Mouse (Mus musculus) c-Kit-positive CD71-positive TER-119-positive erythroid progenitor cells, embryonic 14.5 days (primary cell): ENCODE results near the gene Kif5c.
A peak's percentile ranks its signal among the peaks of the same experiment; 100 is the strongest.

Experiments used
- DNase-seq: peaks from one replicate; pipeline ENCODE4 v3.0.0-alpha.2; 2013; ENCODE audit warnings: low spot score

The Kif5c gene

GRCm38 (mm10) chr2:49618829-49619718 is at the start of gene Kif5c:
Gene Kif5c, plus strand, starts transcription at chr2:49619298.
- DNase-seq = peak; percentile 37

DNA sequence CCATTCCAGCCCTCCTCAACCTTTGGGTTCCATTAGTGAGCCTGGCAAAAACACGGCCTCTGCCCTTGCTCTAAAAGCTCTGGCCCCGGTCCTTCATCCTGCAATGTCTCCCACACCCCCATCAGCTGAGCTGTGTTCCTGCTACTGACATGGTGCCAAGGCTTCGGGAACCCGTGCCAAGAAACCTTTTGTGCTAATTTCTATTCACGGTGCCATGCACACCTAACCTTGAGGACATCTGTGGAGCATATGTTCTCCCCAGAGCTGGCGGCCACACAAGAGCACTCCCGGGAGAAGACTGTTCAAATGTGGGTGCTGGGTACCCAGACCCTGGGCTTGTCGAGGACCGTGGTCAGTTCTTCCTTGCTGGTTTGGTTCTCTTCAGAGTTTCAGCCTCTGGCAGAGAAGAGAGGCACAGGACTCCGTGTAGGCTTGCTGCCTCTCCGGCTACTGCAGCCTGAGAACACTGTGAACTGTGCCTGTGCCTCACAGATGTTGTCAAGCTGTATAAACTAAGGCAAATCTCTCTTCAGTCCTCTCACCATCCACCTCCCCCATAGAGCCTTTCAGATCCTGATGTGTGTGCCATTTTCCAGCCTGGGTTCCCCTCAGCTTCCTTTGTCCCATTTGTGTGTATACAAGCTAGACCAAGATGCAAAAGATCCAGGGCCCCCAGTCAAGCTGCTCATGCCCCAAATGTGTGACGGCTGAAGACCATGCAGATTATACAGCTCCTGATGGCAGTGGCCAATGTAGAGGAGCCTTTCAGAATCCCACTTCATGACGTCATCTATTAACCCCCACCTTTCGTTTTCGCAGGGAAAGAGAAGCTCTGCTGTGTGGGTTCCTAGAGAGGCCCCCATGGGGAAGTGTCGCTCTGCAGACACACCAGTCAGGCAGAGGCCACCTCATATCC is 49.0 kb upstream of the Kif5c start:
- DNase-seq = no peak

DNA sequence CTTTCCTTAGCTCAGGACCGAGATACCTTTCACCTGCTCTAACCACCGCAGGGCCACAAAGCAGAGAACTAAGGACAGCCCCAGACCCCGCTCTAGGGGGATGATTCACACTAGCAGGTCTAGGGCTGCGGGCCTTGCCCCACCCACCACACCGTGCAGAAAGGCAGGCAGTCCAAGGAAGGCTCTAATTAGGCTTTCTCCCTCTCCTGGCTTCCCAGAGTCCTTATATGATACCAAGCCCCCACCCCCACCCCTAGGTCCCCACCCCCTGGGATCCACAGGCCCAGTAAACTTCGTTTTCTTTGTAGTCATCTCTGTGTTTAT is 48.4 kb upstream of the Kif5c start:
- no peak for DNase-seq

DNA sequence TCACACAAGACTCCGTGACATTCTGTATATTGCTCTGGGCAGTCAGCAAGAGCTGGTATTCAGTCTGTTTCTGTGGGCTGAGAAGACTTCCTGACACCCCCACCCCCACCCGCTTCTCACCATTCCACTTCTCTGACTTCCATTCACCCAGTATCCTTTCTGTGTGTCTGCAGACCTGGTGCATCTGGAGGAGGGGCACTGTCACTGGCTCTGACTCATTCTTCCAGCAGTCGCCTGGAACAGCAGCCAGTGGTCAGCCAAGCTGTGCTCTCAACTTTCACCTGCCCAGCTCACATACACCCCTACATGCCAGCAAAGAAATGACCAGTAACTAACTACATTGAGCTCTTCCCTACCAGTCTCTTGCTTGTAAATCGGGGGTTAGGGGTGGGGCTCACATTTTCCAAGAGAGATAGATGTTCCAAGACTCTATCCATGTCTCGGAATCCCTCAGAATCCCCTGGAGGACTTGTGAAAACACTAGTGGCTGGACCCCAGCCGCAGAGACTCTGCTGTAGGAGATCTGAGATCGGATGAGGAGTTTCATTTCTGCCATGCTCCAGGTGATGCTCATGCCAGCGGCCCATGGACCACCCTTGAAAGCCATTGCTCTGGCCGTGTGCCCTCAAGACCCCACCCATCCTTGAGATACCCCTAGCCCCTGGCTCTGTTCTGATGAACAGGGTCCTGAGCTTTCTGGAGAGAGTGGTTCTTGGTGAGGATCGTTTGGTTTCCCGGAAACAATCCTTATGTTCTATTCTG is 47.8 kb upstream of the Kif5c start:
- no peak for DNase-seq

- DNase-seq = no peak
Measured at GRCm38 (mm10) chr2:49572111-49572642, 46.9 kb upstream of the Kif5c start.

DNA sequence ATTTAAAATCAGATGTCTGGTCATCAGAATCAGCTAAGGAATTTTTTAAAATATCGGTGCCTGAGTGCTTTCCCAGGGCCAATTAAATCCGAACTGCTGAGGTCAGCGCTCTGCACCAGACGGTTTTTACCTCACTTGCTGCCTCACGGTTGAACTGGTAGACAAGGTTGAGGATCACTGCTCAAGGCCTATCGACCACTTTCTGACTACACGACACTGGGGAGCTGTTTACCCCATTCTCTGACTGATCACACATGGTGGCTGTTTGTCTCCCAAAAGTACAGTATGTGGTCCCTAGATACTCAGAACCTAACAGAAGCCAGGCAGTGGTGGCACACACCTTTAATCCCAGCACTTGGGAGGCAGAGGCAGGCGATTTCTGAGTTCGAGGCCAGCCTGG is 46.4 kb upstream of the Kif5c start:
- DNase-seq = no peak

- DNase-seq = no peak
Measured at GRCm38 (mm10) chr2:49573282-49573681, 45.8 kb upstream of the Kif5c start.

DNA sequence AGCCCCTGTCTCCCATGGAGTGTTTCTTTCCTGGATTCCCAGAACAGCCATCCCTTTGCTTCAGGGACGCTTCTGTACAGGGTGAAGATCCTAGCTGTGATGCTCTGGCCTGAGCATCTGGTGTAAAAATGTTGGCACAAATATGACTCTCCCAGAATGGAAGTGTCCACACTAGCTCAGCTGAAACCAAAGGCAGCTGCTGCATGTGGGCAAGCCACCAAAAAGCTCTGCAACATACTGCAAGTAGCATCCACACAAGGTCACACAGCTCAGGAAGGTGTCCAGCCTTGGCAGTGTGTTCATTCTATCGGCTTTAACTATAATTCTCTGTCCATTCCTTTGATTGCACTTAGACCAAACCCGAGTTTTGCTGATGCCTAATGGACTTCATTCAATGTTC is 38.5 kb upstream of the Kif5c start:
- no peak for DNase-seq

DNA sequence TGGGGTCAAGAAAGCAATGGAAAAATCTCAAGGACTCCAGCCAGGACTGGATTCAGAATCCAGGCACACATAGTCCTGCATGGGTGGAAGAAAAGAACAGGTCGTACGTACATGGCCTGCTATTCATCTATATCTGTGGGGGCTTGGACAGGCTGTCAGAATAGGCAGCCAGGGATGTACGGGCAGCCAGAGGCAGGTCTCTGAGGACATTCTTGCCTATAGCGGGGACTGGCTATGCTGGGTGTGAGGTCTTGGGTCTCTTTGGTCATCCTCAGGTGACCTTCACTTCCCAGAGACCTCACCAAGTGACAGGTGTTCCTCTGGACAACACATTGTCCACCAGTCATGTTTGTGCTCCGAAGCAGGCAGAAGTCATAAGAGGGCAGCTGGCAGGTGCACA is 36.6 kb upstream of the Kif5c start:
- DNase-seq = no peak

- no peak for DNase-seq
Measured at GRCm38 (mm10) chr2:49583311-49583710, 35.8 kb upstream of the Kif5c start.

GRCm38 (mm10) chr2:49590450-49590849 is 28.6 kb upstream of the Kif5c start:
- no peak for DNase-seq

GRCm38 (mm10) chr2:49592926-49593325 is 26.2 kb upstream of the Kif5c start:
- no peak for DNase-seq

DNA sequence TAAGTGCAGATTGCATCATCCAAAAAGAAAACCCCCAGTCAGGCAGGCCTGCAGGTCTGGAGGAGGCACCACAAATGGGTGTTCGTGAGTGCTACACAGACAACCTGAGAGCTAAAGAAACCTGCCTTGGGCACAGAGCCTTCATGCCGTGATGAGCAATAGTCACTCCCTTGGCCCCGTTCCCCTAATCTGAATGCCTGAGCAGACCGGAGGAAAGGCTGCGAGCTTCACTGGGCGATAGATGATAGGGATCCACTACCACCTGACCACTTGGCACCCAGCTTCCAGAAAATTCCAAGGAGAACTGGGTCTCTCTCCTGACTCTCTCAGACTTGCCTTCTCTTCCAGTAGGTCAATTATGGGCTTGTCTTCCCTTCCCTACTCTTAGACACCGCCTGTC is 24.2 kb upstream of the Kif5c start:
- no peak for DNase-seq

- DNase-seq = no peak
Measured at GRCm38 (mm10) chr2:49596318-49596717, 22.8 kb upstream of the Kif5c start.

DNA sequence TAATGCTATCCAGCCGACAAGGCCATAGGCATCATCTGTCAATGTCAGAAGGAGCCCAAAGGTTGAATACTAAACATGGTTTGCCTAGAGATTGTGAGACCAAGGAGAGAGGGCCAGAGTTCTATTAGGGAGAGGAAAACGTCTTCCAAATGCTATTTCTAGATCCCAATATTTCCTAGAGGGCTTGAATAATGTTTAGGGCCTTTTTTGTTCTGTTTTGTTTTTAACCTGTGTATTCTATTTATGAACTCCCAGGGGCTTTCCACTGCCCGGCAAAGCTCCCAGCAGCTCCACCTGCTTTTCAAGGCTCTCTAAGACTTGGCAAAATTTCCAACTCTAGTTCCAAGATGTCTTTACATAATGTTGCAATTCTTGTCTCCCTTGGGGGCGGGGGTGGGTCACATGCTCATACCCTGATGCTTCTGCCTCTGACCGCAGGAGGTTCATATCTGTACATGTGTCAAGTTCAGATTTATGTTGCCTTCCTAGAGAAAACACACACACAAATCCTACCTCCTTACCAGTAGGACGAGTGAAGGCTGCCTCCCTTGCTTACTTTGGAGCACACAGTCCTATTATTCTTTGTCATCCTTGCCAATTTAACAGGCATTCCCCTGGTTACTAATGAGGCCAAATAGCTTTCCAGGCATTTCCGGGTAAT is 18.9 kb upstream of the Kif5c start:
- no peak for DNase-seq

DNA sequence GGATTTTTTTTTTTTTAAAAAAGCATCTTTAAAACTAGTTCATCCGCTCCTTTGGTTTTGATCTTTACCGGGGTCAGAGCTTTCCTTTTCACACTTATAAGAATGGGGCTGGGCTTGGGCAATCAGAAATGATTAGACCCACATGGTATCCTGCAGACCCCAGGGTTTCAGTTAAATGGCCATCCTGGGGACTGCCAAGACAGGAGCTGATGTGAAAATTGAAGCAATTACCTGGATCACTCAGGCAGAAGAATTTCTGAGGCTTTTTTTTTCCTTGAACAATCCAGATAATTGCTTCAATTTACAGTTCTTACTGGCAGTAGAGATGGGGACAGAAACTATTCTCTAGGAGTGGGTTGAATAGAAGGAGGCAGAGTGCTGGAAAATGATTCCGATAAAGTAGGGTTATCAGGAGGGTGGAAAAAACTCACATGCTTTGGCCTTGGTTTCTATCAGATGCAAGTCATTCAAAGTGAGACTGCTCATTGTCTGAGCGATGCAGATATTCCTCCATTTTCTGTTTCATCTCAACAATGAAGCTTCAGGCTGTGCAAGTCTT is 16.2 kb upstream of the Kif5c start:
- DNase-seq = no peak

GRCm38 (mm10) chr2:49609611-49610010 is 9.5 kb upstream of the Kif5c start:
- DNase-seq = no peak

GRCm38 (mm10) chr2:49616765-49617164 is 2.3 kb upstream of the Kif5c start:
- DNase-seq = no peak

DNA sequence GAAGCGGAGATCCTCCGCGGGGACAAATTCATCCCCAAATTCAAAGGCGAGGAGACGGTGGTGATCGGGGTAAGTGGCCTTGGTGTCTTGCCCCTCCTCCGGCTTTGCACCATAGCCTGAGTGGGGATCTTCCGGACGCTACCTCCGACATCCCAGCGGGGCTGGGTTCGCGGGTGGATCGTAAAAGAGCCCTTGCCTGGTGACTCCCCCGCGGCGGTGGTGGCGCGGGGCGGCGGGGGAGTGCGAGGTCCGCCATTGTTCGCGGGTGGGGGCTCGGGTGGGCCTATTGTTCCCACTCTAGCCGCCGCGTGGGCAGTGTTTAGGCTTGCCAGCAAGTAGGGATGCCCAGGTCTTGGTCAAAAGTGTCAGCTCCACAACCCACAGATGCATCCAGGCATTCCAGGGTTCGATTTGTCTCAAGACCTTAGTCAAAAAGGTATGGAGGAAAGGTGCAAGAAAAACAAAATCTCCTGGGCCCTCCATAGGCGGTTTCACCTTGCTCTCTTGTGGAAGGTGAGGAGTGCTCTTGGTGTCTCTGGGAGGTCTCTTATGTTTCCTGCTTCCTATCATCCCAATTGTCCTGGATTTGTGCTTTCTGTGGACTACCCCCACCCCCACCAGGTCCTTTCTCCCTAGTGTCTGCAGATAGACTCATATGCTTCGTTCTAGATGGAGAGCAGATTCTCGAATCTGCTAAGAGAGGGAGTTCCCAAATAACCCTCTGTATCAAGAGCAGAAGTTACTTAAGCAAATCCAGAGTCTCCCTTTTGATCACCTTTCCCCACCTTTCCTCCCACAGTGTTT is 823 bp downstream of the Kif5c start:
- no peak for DNase-seq

DNA sequence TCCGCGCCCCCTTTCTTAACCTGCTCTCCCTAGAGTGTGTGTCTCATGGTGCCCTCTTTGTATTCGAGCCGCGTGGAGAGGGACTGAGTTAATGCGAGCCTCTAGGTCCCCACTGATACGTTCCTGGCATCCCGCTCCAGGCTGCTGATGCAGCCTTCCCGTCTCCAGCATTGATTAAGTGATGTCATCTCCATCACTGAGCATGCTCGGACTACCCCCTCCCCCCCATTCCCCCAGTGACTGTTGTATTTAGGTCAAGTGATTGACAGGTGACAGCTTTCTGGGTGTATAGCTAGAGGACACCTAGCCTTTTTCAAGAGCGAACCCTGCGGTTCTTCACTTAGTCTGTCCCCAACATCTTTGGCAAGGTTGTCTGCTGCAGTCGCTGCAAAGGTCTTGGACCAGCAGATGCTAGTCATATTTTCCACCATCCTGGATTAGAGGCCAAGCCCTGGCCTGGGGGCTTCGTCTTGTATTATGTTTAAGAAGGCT is 1.6 kb downstream of the Kif5c start:
- no peak for DNase-seq
